Mouse (Mus musculus): ENCODE measurements around the gene Ephb3. TPM values are rescaled to one million over a fixed set of nuclear protein-coding genes. Genes with fewer than 3 reads are reported as not detected.

Gene Ephb3
- polyA plus RNA-seq, 1 experiment from 2014 or later: 4.0 TPM

DNA sequence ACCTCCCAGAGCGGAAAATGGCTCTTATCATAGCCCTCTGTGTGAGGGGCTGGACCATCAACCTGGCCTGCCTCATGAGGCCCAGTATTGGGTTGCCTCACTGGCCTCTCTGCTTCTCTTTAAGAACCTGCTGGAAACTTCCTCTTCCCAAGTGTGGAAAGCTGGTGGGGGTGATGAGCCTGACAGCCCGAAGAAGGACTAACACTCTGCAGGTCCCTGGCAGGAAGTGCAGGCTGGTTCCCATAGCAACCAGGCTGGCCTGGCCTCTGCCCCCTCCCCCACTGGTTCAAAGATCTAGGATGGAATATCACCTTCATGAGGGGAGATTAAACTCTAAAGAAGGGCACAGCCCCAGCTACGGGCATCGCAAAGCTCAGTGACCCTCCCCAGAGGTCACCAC, 11.5 kb downstream of the Ephb3 start:
- Histone ChIP-seq H3K4me2 (replicated peaks; ENCODE audit: low read depth) (no peak overlapping the region), H3K9me3 (ENCODE audit: control insufficient read depth) (no peaks in the 10 kb centered on the region), H3K27me3 (replicated peaks; ENCODE audit: control insufficient read depth, insufficient read depth, low read length) (no peaks in the 10 kb centered on the region), H3K4me1 (replicated peaks; ENCODE audit: control insufficient read depth, insufficient read depth, low read length) (peaks cover 12% of the 10 kb centered on the region), H3K9ac (ENCODE audit: low read depth, low read length) (no peak overlapping the region), H3K36me3 (ENCODE audit: control insufficient read depth, insufficient read depth) (peaks cover 45% of the 10 kb centered on the region), H3K4me3 (ENCODE audit: low read depth, low read length) (no peak overlapping the region), H3K27ac (ENCODE audit: low read depth, low read length) (no peak overlapping the region)
- no peak; the same call in 1 of the 2 replicates for ATAC-seq
- no peak for TF ChIP-seq CTCF (IDR thresholded peaks at IDR 0.05; ENCODE audit: low read depth)
- 38% methylated on average over 4 of the region's 4 CpGs for WGBS

DNA sequence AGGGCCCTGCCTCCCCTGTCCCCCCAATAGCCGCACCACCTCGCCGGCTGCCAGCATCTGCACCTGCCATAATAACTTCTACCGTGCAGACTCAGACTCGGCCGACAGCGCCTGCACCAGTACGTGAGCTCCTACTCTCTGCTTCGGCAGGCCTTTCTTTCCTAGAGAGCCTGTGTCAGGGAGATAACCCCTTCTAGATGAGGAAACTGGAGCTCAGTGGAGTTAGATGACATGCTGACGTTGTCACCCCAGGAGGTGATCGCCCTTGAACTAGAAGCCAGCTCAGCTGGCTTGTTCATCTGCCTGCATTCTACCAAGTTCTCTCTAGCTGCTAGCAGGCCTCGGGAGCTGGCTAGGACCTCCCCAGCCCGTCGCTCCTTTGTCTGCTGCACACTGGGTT, 12.7 kb downstream of the Ephb3 start:
- TF ChIP-seq CTCF (IDR thresholded peaks at IDR 0.05; ENCODE audit: low read depth): no peak
- no peak for ATAC-seq
- Histone ChIP-seq H3K4me1 (replicated peaks; ENCODE audit: control insufficient read depth, insufficient read depth, low read length) (peaks cover 7% of the 10 kb centered on the region), H3K9ac (ENCODE audit: low read depth, low read length) (no peak overlapping the region), H3K36me3 (ENCODE audit: control insufficient read depth, insufficient read depth) (peaks cover 55% of the 10 kb centered on the region), H3K4me3 (ENCODE audit: low read depth, low read length) (no peak overlapping the region), H3K27ac (ENCODE audit: low read depth, low read length) (no peak overlapping the region), H3K9me3 (ENCODE audit: control insufficient read depth) (no peaks in the 10 kb centered on the region), H3K4me2 (replicated peaks; ENCODE audit: low read depth) (no peak overlapping the region), H3K27me3 (replicated peaks; ENCODE audit: control insufficient read depth, insufficient read depth, low read length) (no peaks in the 10 kb centered on the region)
- WGBS: 90% methylated on average over 14 of the region's 14 CpGs

DNA sequence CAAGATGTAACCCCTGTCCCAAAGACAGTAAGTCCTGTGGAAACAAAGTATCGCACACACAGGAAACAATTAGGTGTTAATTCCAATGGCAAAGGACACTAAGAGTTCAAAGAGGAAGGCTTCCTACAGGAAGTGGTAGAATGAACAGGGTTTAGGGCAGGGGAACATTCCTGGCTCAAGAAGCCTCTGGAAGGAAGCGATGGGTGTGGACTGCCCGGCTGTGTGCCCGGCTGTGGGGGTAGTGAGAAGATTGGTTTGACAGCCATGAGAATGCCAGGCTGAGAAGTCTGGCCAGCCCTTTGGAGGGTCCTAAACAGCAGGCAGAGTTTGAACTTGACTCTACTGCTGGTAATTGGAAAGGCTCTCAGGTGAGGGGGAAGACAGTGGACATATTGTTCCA, 15.1 kb downstream of the Ephb3 start:
- no peak for ATAC-seq
- peaks cover 59% of the 10 kb centered on the region for H3K36me3 ChIP-seq (ENCODE audit: control insufficient read depth, insufficient read depth)
- peaks cover 7% of the 10 kb centered on the region for H3K4me1 ChIP-seq (replicated peaks; ENCODE audit: control insufficient read depth, insufficient read depth, low read length)
- no peak overlapping the region for H3K4me3 ChIP-seq (ENCODE audit: low read depth, low read length)
- no peaks in the 10 kb centered on the region for H3K27me3 ChIP-seq (replicated peaks; ENCODE audit: control insufficient read depth, insufficient read depth, low read length)
- no peak overlapping the region for H3K4me2 ChIP-seq (replicated peaks; ENCODE audit: low read depth)
- 86% methylated on average over 4 of the region's 4 CpGs for WGBS
- no peak for TF ChIP-seq CTCF (IDR thresholded peaks at IDR 0.05; ENCODE audit: low read depth)
- no peak overlapping the region for H3K27ac ChIP-seq (ENCODE audit: low read depth, low read length)
- H3K9ac ChIP-seq (ENCODE audit: low read depth, low read length): no peak overlapping the region
- no peaks in the 10 kb centered on the region for H3K9me3 ChIP-seq (ENCODE audit: control insufficient read depth)

DNA sequence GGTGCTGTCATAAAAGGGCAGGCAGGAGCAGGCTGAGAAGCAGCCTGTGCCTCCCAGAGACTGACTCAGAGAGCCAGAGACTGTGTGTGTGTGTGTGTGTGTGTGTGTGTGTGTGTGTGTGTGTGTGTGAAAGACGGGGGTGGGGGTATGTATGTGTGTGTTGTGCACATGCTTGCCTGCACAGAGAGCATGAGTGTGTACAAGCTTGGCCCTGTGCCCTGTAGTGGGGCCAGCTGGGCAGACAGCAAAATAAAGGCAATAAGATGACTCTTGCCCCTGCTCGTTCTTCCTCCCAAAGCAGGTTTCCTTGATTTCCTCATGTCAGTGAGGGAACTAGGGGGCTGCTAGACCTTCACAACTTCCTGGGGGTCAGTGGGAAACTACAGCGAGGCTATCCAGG, 18.5 kb downstream of the Ephb3 start:
- H3K9me3 ChIP-seq (ENCODE audit: control insufficient read depth): no peaks in the 10 kb centered on the region
- H3K27me3 ChIP-seq (replicated peaks; ENCODE audit: control insufficient read depth, insufficient read depth, low read length): no peaks in the 10 kb centered on the region
- ATAC-seq: no peak
- no peak for TF ChIP-seq CTCF (IDR thresholded peaks at IDR 0.05; ENCODE audit: low read depth)
- WGBS: 62% methylated on average over 3 of the region's 3 CpGs
- no peak overlapping the region for H3K4me2 ChIP-seq (replicated peaks; ENCODE audit: low read depth)
- H3K27ac ChIP-seq (ENCODE audit: low read depth, low read length): no peak overlapping the region
- no peak overlapping the region for H3K9ac ChIP-seq (ENCODE audit: low read depth, low read length)
- no peak overlapping the region for H3K4me3 ChIP-seq (ENCODE audit: low read depth, low read length)
- H3K36me3 ChIP-seq (ENCODE audit: control insufficient read depth, insufficient read depth): peaks cover 45% of the 10 kb centered on the region
- H3K4me1 ChIP-seq (replicated peaks; ENCODE audit: control insufficient read depth, insufficient read depth, low read length): no peaks in the 10 kb centered on the region

DNA sequence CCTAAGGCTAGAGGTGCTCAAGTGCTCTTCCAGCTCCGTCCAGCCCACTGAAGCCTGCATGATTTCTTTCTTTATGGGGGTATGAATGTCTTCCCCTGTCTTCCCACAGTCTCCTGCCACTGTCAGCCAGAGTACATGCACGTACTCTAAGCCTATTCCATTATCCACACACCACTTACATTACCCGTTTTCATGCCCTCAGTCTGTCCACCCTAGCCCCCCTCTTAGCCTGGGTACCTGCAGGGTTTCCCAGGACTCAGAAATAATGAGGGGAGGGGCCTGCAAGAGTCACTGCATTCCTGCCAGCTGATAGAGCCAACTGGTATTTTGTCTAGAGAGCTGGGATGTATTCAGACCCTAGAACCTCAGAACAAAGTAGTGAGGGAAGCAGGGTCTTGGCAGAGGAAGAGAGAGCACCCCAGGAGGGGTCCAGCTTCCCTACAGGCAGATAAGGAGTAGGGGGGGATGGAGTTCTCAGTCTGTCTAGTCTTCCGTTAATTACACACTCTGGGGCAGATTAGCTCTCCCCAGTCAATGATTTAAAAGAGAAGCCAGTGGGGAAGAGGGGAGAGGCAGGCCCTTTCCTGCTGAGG, 20.2 kb downstream of the Ephb3 start:
- Histone ChIP-seq H3K36me3 (ENCODE audit: control insufficient read depth, insufficient read depth) (peaks cover 29% of the 10 kb centered on the region), H3K27ac (ENCODE audit: low read depth, low read length) (no peak overlapping the region), H3K27me3 (replicated peaks; ENCODE audit: control insufficient read depth, insufficient read depth, low read length) (no peaks in the 10 kb centered on the region), H3K9me3 (ENCODE audit: control insufficient read depth) (no peaks in the 10 kb centered on the region), H3K4me1 (replicated peaks; ENCODE audit: control insufficient read depth, insufficient read depth, low read length) (no peaks in the 10 kb centered on the region), H3K4me3 (ENCODE audit: low read depth, low read length) (no peak overlapping the region), H3K9ac (ENCODE audit: low read depth, low read length) (no peak overlapping the region), H3K4me2 (replicated peaks; ENCODE audit: low read depth) (no peak overlapping the region)
- 62% methylated on average over 4 of the region's 4 CpGs for WGBS
- no peak for ATAC-seq
- no peak for TF ChIP-seq CTCF (IDR thresholded peaks at IDR 0.05; ENCODE audit: low read depth)

DNA sequence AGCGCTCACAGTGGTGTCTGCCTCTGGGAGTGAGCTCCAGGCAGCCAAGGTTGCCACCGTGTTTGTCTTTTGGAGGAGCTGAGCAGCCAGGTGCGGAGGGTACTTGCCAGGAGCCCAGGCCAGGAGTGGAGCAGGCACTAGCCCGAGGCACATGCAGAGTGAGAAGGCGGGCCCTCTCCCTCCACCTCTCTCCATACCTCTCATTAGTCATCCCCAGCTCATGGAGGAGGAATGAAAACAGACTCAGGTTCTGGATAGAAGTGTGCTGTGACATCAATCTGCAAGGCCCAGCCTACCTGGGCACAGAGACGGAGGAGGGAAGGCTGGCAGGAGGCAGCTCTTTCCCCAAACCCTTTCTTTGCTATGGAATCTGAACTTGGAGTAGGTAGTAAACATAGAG, 22.1 kb downstream of the Ephb3 start:
- TF ChIP-seq CTCF (IDR thresholded peaks at IDR 0.05; ENCODE audit: low read depth): no peak
- H3K9ac ChIP-seq (ENCODE audit: low read depth, low read length): no peak overlapping the region
- H3K27me3 ChIP-seq (replicated peaks; ENCODE audit: control insufficient read depth, insufficient read depth, low read length): no peaks in the 10 kb centered on the region; the same call in 1 of the 2 replicates
- no peak for ATAC-seq
- H3K36me3 ChIP-seq (ENCODE audit: control insufficient read depth, insufficient read depth): peaks cover 13% of the 10 kb centered on the region; the same call in 1 of the 2 replicates
- no peaks in the 10 kb centered on the region for H3K9me3 ChIP-seq (ENCODE audit: control insufficient read depth)
- no peak overlapping the region for H3K4me2 ChIP-seq (replicated peaks; ENCODE audit: low read depth)
- no peak overlapping the region for H3K27ac ChIP-seq (ENCODE audit: low read depth, low read length)
- no peaks in the 10 kb centered on the region for H3K4me1 ChIP-seq (replicated peaks; ENCODE audit: control insufficient read depth, insufficient read depth, low read length)
- no peak overlapping the region for H3K4me3 ChIP-seq (ENCODE audit: low read depth, low read length)
- WGBS: 67% methylated on average over 6 of the region's 6 CpGs

DNA sequence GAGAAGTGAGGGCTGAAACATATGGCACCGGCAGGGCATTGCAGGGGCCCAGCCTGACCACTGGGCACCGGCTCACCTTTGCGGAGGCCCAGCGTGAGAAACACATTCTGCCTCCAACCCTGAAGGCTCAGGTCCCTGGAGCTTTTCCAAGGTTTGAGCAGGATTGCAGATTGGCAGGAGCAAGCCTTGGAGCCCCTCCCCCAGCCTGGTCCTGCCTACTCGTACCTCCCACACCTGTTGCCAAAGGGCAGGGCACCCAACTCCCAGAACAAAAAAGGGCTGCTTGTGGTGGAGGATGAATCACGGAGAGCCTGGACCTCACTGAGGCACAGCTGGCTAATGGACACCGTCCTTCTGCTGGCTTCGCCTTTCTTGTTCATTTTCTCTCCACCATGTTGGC, 30.6 kb downstream of the Ephb3 start:
- no peak for TF ChIP-seq CTCF (IDR thresholded peaks at IDR 0.05; ENCODE audit: low read depth)
- no peaks in the 10 kb centered on the region for H3K36me3 ChIP-seq (ENCODE audit: control insufficient read depth, insufficient read depth)
- ATAC-seq: peak; percentile 28; the same call in 1 of the 2 replicates
- H3K4me3 ChIP-seq (ENCODE audit: low read depth, low read length): no peak overlapping the region
- no peak overlapping the region for H3K4me2 ChIP-seq (replicated peaks; ENCODE audit: low read depth)
- H3K27me3 ChIP-seq (replicated peaks; ENCODE audit: control insufficient read depth, insufficient read depth, low read length): peaks cover 3% of the 10 kb centered on the region; the same call in 1 of the 2 replicates
- no peaks in the 10 kb centered on the region for H3K9me3 ChIP-seq (ENCODE audit: control insufficient read depth)
- WGBS: 59% methylated on average over 8 of the region's 8 CpGs
- no peak overlapping the region for H3K9ac ChIP-seq (ENCODE audit: low read depth, low read length)
- no peaks in the 10 kb centered on the region for H3K4me1 ChIP-seq (replicated peaks; ENCODE audit: control insufficient read depth, insufficient read depth, low read length)
- no peak overlapping the region for H3K27ac ChIP-seq (ENCODE audit: low read depth, low read length)
